Mouse (Mus musculus): ENCODE measurements around the gene Klk11. TPM values are rescaled to one million over a fixed set of nuclear protein-coding genes. Genes with fewer than 3 reads are reported as not detected.

Gene Klk11
- total RNA-seq (2023), result not detected in 2 replicates

GRCm38 (mm10) chr7:43774364-43774763 is at the start of gene Klk11:
TSS of gene Klk11 (plus strand) at chr7:43774604.

GRCm38 (mm10) chr7:43768597-43768996 is 5.8 kb upstream of the Klk11 start, which contains the start of gene Klk12:
TSS of gene Klk12 (plus strand) at chr7:43768897.

GRCm38 (mm10) chr7:43780746-43781145 is 6.3 kb downstream of the Klk11 start, which contains the start of gene Klk10:
TSS of gene Klk10 (plus strand) at chr7:43781035.

GRCm38 (mm10) chr7:43791591-43791990 is 17.2 kb downstream of the Klk11 start, which contains the start of gene Klk9:
TSS of gene Klk9 (plus strand) at chr7:43791891.

GRCm38 (mm10) chr7:43797333-43797769 is 22.9 kb downstream of the Klk11 start, which contains the start of gene Klk8:
TSS of gene Klk8 (plus strand) at chr7:43797577.

GRCm38 (mm10) chr7:43810994-43811393 is 36.6 kb downstream of the Klk11 start, which contains the start of gene Klk7:
TSS of gene Klk7 (plus strand) at chr7:43811294.

GRCm38 (mm10) chr7:43824199-43824598 is 49.8 kb downstream of the Klk11 start, which contains the start of gene Klk6:
TSS of gene Klk6 (plus strand) at chr7:43824499.

Other genes starting within 250 kb of the Klk11 start
- 529 and 701 TPM in 2 replicates for gene Cd33, start 230.2 kb upstream of the Klk11 start, total RNA-seq (2023)
- gene Zfp658, start 212.3 kb upstream of the Klk11 start, total RNA-seq (2023), result 3.1 and 3.6 TPM in 2 replicates
- gene Zfp719, start 195.0 kb upstream of the Klk11 start, total RNA-seq (2023), result 11.0 and 12.6 TPM in 2 replicates
- 0.41 and 0.63 TPM in 2 replicates for gene Zfp819, start 167.4 kb upstream of the Klk11 start, total RNA-seq (2023)
- not detected in 2 replicates for gene Ceacam18, start 139.9 kb upstream of the Klk11 start, total RNA-seq (2023)
- gene Siglece, start 114.4 kb upstream of the Klk11 start, total RNA-seq (2023), result 153 and 158 TPM in 2 replicates
- gene Ctu1, start 102.6 kb upstream of the Klk11 start, total RNA-seq (2023), result 2.6 and 3.2 TPM in 2 replicates
- not detected in 2 replicates for gene Klk14, start 84.2 kb upstream of the Klk11 start, total RNA-seq (2023)
- gene Klk13, start 62.0 kb upstream of the Klk11 start, total RNA-seq (2023), result not detected in 2 replicates
- not detected in 2 replicates for gene Klk12, start 5.7 kb upstream of the Klk11 start, total RNA-seq (2023)
- not detected in 2 replicates for gene Klk10, start 6.4 kb downstream of the Klk11 start, total RNA-seq (2023)
- gene Klk9, start 17.3 kb downstream of the Klk11 start, total RNA-seq (2023), result not detected in 2 replicates
- gene Klk8, start 23.0 kb downstream of the Klk11 start, total RNA-seq (2023), result 1.4 and 1.7 TPM in 2 replicates
- gene Klk7, start 36.7 kb downstream of the Klk11 start, total RNA-seq (2023), result not detected in 2 replicates
- gene Klk6, start 49.9 kb downstream of the Klk11 start, total RNA-seq (2023), result not detected in 2 replicates
- not detected in 2 replicates for gene Klk5, start 67.4 kb downstream of the Klk11 start, total RNA-seq (2023)
- not detected in 2 replicates for gene Klk4, start 106.6 kb downstream of the Klk11 start, total RNA-seq (2023)
- not detected in 2 replicates for gene Klk15, start 159.1 kb downstream of the Klk11 start, total RNA-seq (2023)
- gene Klk1b8, start 176.1 kb downstream of the Klk11 start, total RNA-seq (2023), result not detected in 2 replicates
- gene Klk1b1, start 192.1 kb downstream of the Klk11 start, total RNA-seq (2023), result not detected in 2 replicates
- gene Klk1b9, start 201.5 kb downstream of the Klk11 start, total RNA-seq (2023), result not detected in 2 replicates
- not detected in 2 replicates for gene Klk1b11, start 221.3 kb downstream of the Klk11 start, total RNA-seq (2023)
- not detected in 2 replicates for gene Klk1b26, start 237.6 kb downstream of the Klk11 start, total RNA-seq (2023)

Data from neutrophil, adult 65 days (primary cell).